Mouse (Mus musculus): ENCODE data around the gene Lrrtm1. TPM values are rescaled to one million over a fixed set of nuclear protein-coding genes. Genes with fewer than 3 reads are reported as not detected.

Lrrtm1 gene
- polyA plus RNA-seq, 1 experiment from 2014 or later = not detected

GRCm38 (mm10) chr6:77215322-77215721 is 27.2 kb upstream of the Lrrtm1 start:
- H3K9me3 ChIP-seq (ENCODE audit: low read length) = no peaks in the 10 kb centered on the region
- no peak overlapping the region for H3K4me3 ChIP-seq (ENCODE audit: low read depth, low read length)
- H3K36me3 ChIP-seq (replicated peaks; ENCODE audit: insufficient read depth, low read length) = no peaks in the 10 kb centered on the region
- H3K27me3 ChIP-seq (ENCODE audit: insufficient read depth, low read length) = no peaks in the 10 kb centered on the region
- H3K9ac ChIP-seq (replicated peaks) = no peak overlapping the region
- H3K27ac ChIP-seq (ENCODE audit: low read depth) = no peak overlapping the region
- WGBS (ENCODE audit: insufficient replicate concordance) = 81% methylated on average over 4 of the region's 4 CpGs
- DNase-seq = no peak
- no peak overlapping the region for H3K4me2 ChIP-seq (ENCODE audit: low read depth, low read length)
- TF ChIP-seq CTCF (IDR thresholded peaks at IDR 0.05; ENCODE audit: low read depth) = no peak
- TF ChIP-seq EP300 (IDR thresholded peaks at IDR 0.05; ENCODE audit: low read depth) = no peak
- ATAC-seq = no peak
- no peaks in the 10 kb centered on the region for H3K4me1 ChIP-seq (ENCODE audit: insufficient read depth)

GRCm38 (mm10) chr6:77218875-77219274 is 23.6 kb upstream of the Lrrtm1 start:
- TF ChIP-seq EP300 (IDR thresholded peaks at IDR 0.05; ENCODE audit: low read depth) (no peak), CTCF (IDR thresholded peaks at IDR 0.05; ENCODE audit: low read depth) (no peak)
- Histone ChIP-seq H3K4me1 (ENCODE audit: insufficient read depth) (no peaks in the 10 kb centered on the region), H3K27ac (ENCODE audit: low read depth) (no peak overlapping the region), H3K9ac (replicated peaks) (no peak overlapping the region), H3K4me3 (ENCODE audit: low read depth, low read length) (no peak overlapping the region), H3K9me3 (ENCODE audit: low read length) (no peaks in the 10 kb centered on the region), H3K4me2 (ENCODE audit: low read depth, low read length) (no peak overlapping the region), H3K36me3 (replicated peaks; ENCODE audit: insufficient read depth, low read length) (no peaks in the 10 kb centered on the region), H3K27me3 (ENCODE audit: insufficient read depth, low read length) (no peaks in the 10 kb centered on the region)
- DNase-seq (no peak), ATAC-seq (no peak)

GRCm38 (mm10) chr6:77220776-77221175 is 21.7 kb upstream of the Lrrtm1 start:
- Histone ChIP-seq H3K4me1 (ENCODE audit: insufficient read depth) (no peaks in the 10 kb centered on the region), H3K9me3 (ENCODE audit: low read length) (no peaks in the 10 kb centered on the region), H3K4me3 (ENCODE audit: low read depth, low read length) (no peak overlapping the region), H3K36me3 (replicated peaks; ENCODE audit: insufficient read depth, low read length) (no peaks in the 10 kb centered on the region), H3K27ac (ENCODE audit: low read depth) (no peak overlapping the region), H3K27me3 (ENCODE audit: insufficient read depth, low read length) (no peaks in the 10 kb centered on the region), H3K4me2 (ENCODE audit: low read depth, low read length) (no peak overlapping the region), H3K9ac (replicated peaks) (no peak overlapping the region)
- no peak for TF ChIP-seq CTCF (IDR thresholded peaks at IDR 0.05; ENCODE audit: low read depth)
- DNase-seq (no peak), ATAC-seq (no peak)
- 72% methylated on average over 4 of the region's 4 CpGs for WGBS (ENCODE audit: insufficient replicate concordance)

- no peak for TF ChIP-seq EP300 (IDR thresholded peaks at IDR 0.05; ENCODE audit: low read depth)
- no peak for TF ChIP-seq CTCF (IDR thresholded peaks at IDR 0.05; ENCODE audit: low read depth)
- H3K36me3 ChIP-seq (replicated peaks; ENCODE audit: insufficient read depth, low read length) = no peaks in the 10 kb centered on the region
- no peak overlapping the region for H3K4me3 ChIP-seq (ENCODE audit: low read depth, low read length)
- H3K27me3 ChIP-seq (ENCODE audit: insufficient read depth, low read length) = no peaks in the 10 kb centered on the region
- ATAC-seq (no peak), DNase-seq (no peak)
- no peak overlapping the region for H3K9ac ChIP-seq (replicated peaks)
- no peaks in the 10 kb centered on the region for H3K9me3 ChIP-seq (ENCODE audit: low read length)
- no peak overlapping the region for H3K4me2 ChIP-seq (ENCODE audit: low read depth, low read length)
- H3K4me1 ChIP-seq (ENCODE audit: insufficient read depth) = no peaks in the 10 kb centered on the region
- no peak overlapping the region for H3K27ac ChIP-seq (ENCODE audit: low read depth)
- 72% methylated on average over 16 of the region's 16 CpGs for WGBS (ENCODE audit: insufficient replicate concordance)
These were observed 19.4 kb upstream of the Lrrtm1 start for GRCm38 (mm10) chr6:77222849-77223638.

GRCm38 (mm10) chr6:77240426-77240825 is 2.1 kb upstream of the Lrrtm1 start:
- no peaks in the 10 kb centered on the region for H3K4me1 ChIP-seq (ENCODE audit: insufficient read depth)
- peaks cover 30% of the 10 kb centered on the region for H3K27me3 ChIP-seq (ENCODE audit: insufficient read depth, low read length)
- 9% methylated on average over 1 of the region's 1 CpGs for WGBS (ENCODE audit: insufficient replicate concordance)
- H3K4me3 ChIP-seq (ENCODE audit: low read depth, low read length) = no peak overlapping the region
- H3K27ac ChIP-seq (ENCODE audit: low read depth) = no peak overlapping the region
- TF ChIP-seq CTCF (IDR thresholded peaks at IDR 0.05; ENCODE audit: low read depth) (no peak), EP300 (IDR thresholded peaks at IDR 0.05; ENCODE audit: low read depth) (no peak)
- DNase-seq (no peak), ATAC-seq (no peak)
- H3K4me2 ChIP-seq (ENCODE audit: low read depth, low read length) = no peak overlapping the region
- no peaks in the 10 kb centered on the region for H3K9me3 ChIP-seq (ENCODE audit: low read length)
- H3K9ac ChIP-seq (replicated peaks) = no peak overlapping the region
- H3K36me3 ChIP-seq (replicated peaks; ENCODE audit: insufficient read depth, low read length) = no peaks in the 10 kb centered on the region

- Histone ChIP-seq H3K36me3 (replicated peaks; ENCODE audit: insufficient read depth, low read length) (no peaks in the 10 kb centered on the region), H3K4me3 (ENCODE audit: low read depth, low read length) (no peak overlapping the region), H3K4me2 (ENCODE audit: low read depth, low read length) (no peak overlapping the region), H3K27ac (ENCODE audit: low read depth) (no peak overlapping the region), H3K4me1 (ENCODE audit: insufficient read depth) (no peaks in the 10 kb centered on the region), H3K27me3 (ENCODE audit: insufficient read depth, low read length) (peaks cover 30% of the 10 kb centered on the region), H3K9ac (replicated peaks) (no peak overlapping the region), H3K9me3 (ENCODE audit: low read length) (no peaks in the 10 kb centered on the region)
- TF ChIP-seq EP300 (IDR thresholded peaks at IDR 0.05; ENCODE audit: low read depth) (no peak), CTCF (IDR thresholded peaks at IDR 0.05; ENCODE audit: low read depth) (no peak)
- WGBS (ENCODE audit: insufficient replicate concordance) = 2% methylated on average over 43 of the region's 43 CpGs
- no peak for ATAC-seq
- DNase-seq = peak; percentile 12
These were observed 1.2 kb downstream of the Lrrtm1 start for GRCm38 (mm10) chr6:77243541-77244231.
